Mouse (Mus musculus) thymus, adult 2 months (tissue): ENCODE data around the gene Cst9. TPM values are rescaled to one million over a fixed set of nuclear protein-coding genes. Genes with fewer than 3 reads are reported as not detected.

Experiments used
- DNase-seq: peaks from one replicate; pipeline ENCODE4 v3.0.0; 2021
- H3K27ac ChIP-seq: fragments of 200-500 bp; 2 replicates; pipeline ENCODE4 v1.5.1; 2012; ENCODE audit warnings: low read length, control low read depth; ENCODE audit not compliant: control insufficient read depth, insufficient read depth
- H3K27me3 ChIP-seq: fragments of 200-500 bp; 2 replicates; pipeline ENCODE4 v1.6.1; 2012; ENCODE audit warnings: mild to moderate bottlenecking, low read length, moderate library complexity, mixed read lengths; ENCODE audit not compliant: control insufficient read depth, insufficient read depth
- H3K36me3 ChIP-seq: fragments of 200-500 bp; 2 replicates; pipeline ENCODE4 v1.6.1; 2012; ENCODE audit warnings: mild to moderate bottlenecking, low read length, moderate library complexity; ENCODE audit not compliant: control insufficient read depth, insufficient read depth
- H3K4me1 ChIP-seq: fragments of 200-500 bp; replicated peaks from 2 replicates; pipeline ENCODE4 v1.6.1; 2012; ENCODE audit warnings: low read length; ENCODE audit not compliant: control insufficient read depth, insufficient read depth
- H3K4me3 ChIP-seq: fragments of 200-500 bp; 2 replicates; pipeline ENCODE4 v1.5.1; 2012; ENCODE audit warnings: mild to moderate bottlenecking, low read length, control low read depth, moderate library complexity; ENCODE audit not compliant: control insufficient read depth, insufficient read depth
- CTCF ChIP-seq: fragments of 200-500 bp; IDR thresholded peaks from 2 replicates; pipeline ENCODE4 v1.5.1; 2012; ENCODE audit warnings: mild to moderate bottlenecking, control low read depth, low read length, moderate library complexity, borderline replicate concordance; ENCODE audit not compliant: control insufficient read depth, poor library complexity, insufficient read depth; ENCODE audit errors: extremely low read depth
- POLR2A ChIP-seq: fragments of 200-500 bp; IDR thresholded peaks from 2 replicates; pipeline ENCODE4 v1.6.1; 2012; ENCODE audit warnings: mild to moderate bottlenecking, low read length, control low read depth, moderate library complexity; ENCODE audit not compliant: control insufficient read depth, poor library complexity, insufficient read depth; ENCODE audit errors: extremely low read depth
- WGBS: fragments of 180-500 bp; shearing (Covaris S2); methylation state at CpG from one replicate; pipeline ENCODE4 v1.1.7; 2018; 5-methylcytosine and 5-hydroxymethylcytosine counted together
- polyA plus RNA-seq: library from polyadenylated mRNA; depleted of rRNA; stranded (reverse); fragments of >200 nt; gene quantifications from 2 replicates; pipeline ENCODE4 v1.2.3, GENCODE M21; 2012; rRNA removed

The Cst9 gene
- polyA plus RNA-seq: 0.44 TPM in 1 of 2 replicates, not detected in the other

DNA sequence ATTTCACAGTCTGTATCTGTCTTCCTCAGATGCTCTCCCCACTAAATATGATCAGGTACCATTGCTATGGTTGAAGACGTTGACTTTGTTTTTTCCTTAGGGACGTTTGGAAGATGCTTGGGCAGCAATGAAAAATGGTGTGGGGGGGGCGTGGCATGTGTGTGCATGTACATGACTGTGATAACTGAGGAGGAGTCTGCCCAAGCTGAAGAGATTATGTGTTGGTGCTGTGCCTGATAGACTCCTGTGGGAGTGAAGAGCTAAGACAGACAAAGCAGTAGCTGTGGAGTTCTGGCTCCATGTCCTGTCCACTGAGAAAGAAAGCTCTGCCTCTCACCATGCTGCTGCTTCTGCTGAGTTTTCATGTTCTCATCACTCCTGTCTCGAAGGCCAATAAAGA lies at the start of gene Cst9:
Gene Cst9 (plus strand): TSS at position 236 of the 400 bp plus-strand sequence.
- WGBS: 78% methylated on average over 4 of the region's 4 CpGs
- DNase-seq: no peak
- H3K4me3 ChIP-seq: no peak within 1 kb of the TSS
- no peaks in the 10 kb centered on the region for H3K36me3 ChIP-seq
- H3K27ac ChIP-seq: no peak within 1 kb of the TSS
- TF ChIP-seq CTCF (no peak), POLR2A (no peak)
- no peaks in the 10 kb centered on the region for H3K27me3 ChIP-seq
- no peaks in the 10 kb centered on the region for H3K4me1 ChIP-seq

DNA sequence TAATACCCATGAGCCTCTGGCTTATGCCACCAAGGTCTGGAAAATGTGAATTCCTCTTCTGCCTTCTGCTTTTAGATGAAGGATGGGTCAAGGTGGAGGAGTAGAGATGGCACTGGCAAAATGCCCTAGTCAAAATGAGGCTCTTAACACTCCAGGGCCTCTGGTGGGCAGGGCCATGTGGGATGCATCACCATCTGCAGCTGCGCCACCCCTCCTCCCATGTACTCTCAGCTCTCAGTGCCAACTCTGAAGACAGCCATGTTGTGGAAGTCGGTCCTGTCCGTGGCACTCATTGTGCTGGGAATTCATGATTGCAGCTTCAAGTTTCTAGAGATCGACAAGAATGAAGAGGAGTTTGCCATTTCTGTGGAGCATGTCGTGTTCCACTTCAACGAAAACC lies 45.8 kb upstream of the Cst9 start, which contains the start of gene Cst12:
Gene Cst12 (plus strand): TSS at position 220 of the 400 bp plus-strand sequence.
- H3K4me3 ChIP-seq: no peak within 1 kb of the TSS
- no peaks in the 10 kb centered on the region for H3K36me3 ChIP-seq
- H3K27ac ChIP-seq: no peak within 1 kb of the TSS
- no peak for DNase-seq
- H3K27me3 ChIP-seq: no peaks in the 10 kb centered on the region
- WGBS: 93% methylated on average over 6 of the region's 6 CpGs
- TF ChIP-seq CTCF (no peak), POLR2A (no peak)
- no peaks in the 10 kb centered on the region for H3K4me1 ChIP-seq

DNA sequence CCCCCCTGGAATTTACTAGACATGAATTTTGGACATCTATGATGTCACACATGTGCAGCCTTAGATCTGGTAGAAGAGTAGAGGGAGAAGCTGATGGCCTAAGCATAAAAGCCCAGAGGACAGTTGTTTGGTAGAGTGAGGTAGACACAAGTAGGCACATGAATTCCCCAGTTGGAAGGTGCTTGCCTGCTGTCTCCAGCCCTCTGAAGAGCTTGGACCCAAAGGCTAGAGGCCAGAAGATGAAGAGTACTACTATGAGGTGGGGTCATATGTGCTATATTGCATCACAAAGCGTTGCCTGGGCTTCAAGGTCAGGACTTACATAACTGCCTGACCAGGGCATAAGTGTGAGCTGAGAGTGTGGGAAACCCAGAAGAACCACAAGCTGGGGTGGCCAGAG lies 36.5 kb upstream of the Cst9 start, which contains the start of gene Cst8:
Gene Cst8 (plus strand): TSS at position 301 of the 400 bp plus-strand sequence.
- no peaks in the 10 kb centered on the region for H3K27me3 ChIP-seq
- no peak within 1 kb of the TSS for H3K27ac ChIP-seq
- H3K4me1 ChIP-seq: no peaks in the 10 kb centered on the region
- WGBS: 92% methylated on average over 1 of the region's 1 CpGs
- H3K36me3 ChIP-seq: no peaks in the 10 kb centered on the region
- no peak within 1 kb of the TSS for H3K4me3 ChIP-seq
- no peak for DNase-seq
- no peak for TF ChIP-seq CTCF
- no peak for TF ChIP-seq POLR2A

DNA sequence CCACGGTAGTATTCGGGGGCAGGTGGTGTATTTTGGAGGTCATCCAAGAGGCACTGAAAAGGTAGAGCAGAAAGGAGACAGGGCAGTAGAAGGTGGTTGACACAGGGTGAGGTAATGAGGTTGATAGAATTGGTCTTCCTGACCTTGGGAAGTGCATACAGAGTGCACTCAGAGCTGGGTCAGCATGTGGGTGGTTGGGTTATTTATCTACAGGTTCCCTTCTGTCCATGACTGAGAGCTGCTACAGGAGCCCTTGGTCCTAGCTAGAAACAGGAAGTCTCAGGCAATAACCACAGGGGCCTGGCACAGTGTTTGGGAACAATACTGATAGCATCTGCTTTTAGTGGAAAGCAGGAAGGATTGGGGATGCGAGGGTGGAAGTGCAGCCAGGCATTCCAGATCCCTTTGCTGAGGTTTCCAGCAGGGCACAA lies 33.4 kb upstream of the Cst9 start:
- H3K4me3 ChIP-seq: no peak overlapping the region
- no peaks in the 10 kb centered on the region for H3K4me1 ChIP-seq
- H3K27ac ChIP-seq: no peak overlapping the region
- WGBS: 12% methylated on average over 3 of the region's 3 CpGs
- no peaks in the 10 kb centered on the region for H3K27me3 ChIP-seq
- no peaks in the 10 kb centered on the region for H3K36me3 ChIP-seq
- TF ChIP-seq POLR2A (no peak), CTCF (no peak)
- DNase-seq: no peak

DNA sequence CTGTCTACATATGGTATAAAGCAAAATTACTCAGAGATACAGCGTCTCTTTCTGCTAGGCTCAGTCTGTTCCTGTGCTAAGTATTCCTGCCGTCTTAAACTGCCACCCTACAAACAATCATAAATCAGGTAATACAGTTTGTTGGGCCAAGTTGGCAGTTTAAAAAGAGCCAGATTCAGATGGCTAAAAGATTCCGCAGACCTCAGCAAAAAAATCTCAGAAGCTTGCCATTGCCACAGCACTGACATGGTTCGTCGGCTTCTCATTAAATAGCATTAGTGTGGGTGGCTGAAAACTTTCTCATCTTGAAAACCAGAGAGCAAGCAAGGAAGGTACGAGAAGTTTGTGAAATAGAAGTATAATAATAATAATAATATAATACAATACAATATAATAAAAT lies 28.3 kb upstream of the Cst9 start:
- Histone ChIP-seq H3K4me1 (no peaks in the 10 kb centered on the region), H3K27me3 (no peaks in the 10 kb centered on the region), H3K4me3 (no peak overlapping the region), H3K27ac (no peak overlapping the region), H3K36me3 (no peaks in the 10 kb centered on the region)
- 81% methylated on average over 6 of the region's 6 CpGs for WGBS
- TF ChIP-seq CTCF (no peak), POLR2A (no peak)
- DNase-seq: no peak

DNA sequence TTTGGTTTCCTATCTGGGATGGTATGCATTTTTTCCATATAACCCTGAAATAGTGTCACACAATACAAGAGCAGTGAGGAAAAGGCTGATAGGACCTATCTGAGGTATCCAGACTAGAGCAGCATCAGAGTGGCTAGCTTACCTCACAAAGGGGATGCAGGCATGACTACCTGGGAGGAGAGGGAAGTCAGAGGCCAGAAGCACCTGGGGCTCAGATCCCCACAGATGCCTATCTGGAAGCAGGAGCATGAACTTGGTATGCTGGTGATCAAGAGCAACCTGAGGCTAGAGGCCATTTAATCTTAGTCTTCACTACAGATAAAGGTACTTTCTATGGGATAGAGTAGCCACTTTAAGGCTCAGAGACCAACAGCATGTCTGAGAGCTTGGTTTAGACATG lies 15.0 kb upstream of the Cst9 start, which contains the start of gene Cst13:
Gene Cst13 (plus strand): TSS at position 173 of the 400 bp plus-strand sequence.
- DNase-seq: no peak
- no peak within 1 kb of the TSS for H3K27ac ChIP-seq
- TF ChIP-seq POLR2A: no peak
- TF ChIP-seq CTCF: no peak
- no peak within 1 kb of the TSS for H3K4me3 ChIP-seq
- H3K4me1 ChIP-seq: no peaks in the 10 kb centered on the region
- H3K27me3 ChIP-seq: no peaks in the 10 kb centered on the region
- no peaks in the 10 kb centered on the region for H3K36me3 ChIP-seq

DNA sequence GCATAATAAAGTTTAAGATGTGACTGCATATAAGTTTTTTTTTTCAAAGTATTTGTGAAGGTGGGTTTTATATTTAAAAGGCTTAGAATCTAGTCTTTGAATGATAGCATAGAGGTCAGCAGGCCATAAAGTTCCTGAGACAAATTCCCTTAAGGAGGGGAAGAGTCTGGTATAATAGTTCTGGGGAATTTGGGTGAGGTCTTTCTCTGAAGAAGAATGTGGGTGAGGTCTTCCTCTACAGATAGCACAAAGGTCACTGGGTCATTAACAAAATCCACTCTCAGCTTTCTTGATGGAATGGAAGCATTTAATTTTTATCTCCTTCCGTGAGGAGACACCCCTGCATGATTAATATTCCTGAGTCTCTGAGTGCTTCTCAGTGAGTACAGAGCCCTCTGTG lies 9.0 kb upstream of the Cst9 start:
- Histone ChIP-seq H3K27ac (no peak overlapping the region), H3K4me1 (no peaks in the 10 kb centered on the region), H3K4me3 (no peak overlapping the region), H3K27me3 (no peaks in the 10 kb centered on the region), H3K36me3 (no peaks in the 10 kb centered on the region)
- DNase-seq: no peak
- 76% methylated on average over 1 of the region's 1 CpGs for WGBS
- TF ChIP-seq CTCF (no peak), POLR2A (no peak)
